Mouse (Mus musculus) G1E (cell line): Measurements from ENCODE around the gene Rin3.

Source experiments
- CTCF ChIP-seq: IDR thresholded peaks from 2 replicates; pipeline ENCODE4 v1.5.1; 2012; ENCODE audit warnings: low read depth, low read length, inconsistent platforms, mixed read lengths
- POLR2AphosphoS5 ChIP-seq: IDR thresholded peaks from 2 replicates; pipeline ENCODE4 v1.6.1; 2012; ENCODE audit warnings: low read depth, low read length, inconsistent platforms; ENCODE audit not compliant: insufficient replicate concordance
- TAL1 ChIP-seq: conservative IDR thresholded peaks from 2 replicates; pipeline ENCODE4 v1.6.1; 2012; ENCODE audit warnings: low read depth, low read length, inconsistent platforms, mixed read lengths

DNA sequence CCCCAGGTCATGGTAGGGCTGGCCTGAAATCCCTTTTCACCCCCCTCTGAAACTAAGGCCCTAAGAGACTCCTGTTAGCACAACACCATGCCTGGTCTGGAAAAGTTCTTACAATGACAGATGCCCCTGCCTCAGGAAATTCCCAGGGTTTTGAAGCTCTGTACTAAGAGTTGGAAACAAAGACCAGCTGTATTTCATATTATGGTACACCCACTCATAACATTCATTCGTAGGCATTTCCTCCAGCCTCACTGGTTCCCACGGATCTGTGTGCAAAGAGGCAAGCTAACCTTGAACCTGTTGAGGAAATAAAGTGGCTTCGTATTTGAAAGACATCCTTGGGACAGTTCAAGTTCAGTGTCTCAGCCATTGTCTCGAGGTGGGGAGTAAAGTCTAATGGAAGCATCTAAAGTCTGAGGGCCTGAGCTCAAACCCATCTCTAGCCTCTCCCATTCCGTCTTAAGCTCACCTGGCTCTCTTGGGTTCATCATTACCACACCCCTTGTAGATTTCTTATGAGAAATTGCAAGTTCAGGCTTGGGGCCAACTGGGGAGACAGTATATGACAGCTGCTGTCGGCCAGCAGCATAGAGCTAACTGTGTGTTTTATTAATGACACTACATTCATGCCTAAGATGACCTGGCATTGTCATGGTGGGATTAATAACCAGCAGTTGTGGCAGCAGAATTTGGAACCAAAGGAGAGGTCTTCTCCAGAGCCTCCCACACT is 41.5 kb downstream of the Rin3 start:
- TF ChIP-seq CTCF, result no peak
- no peak for TF ChIP-seq TAL1
- TF ChIP-seq POLR2AphosphoS5, result no peak
